Mouse (Mus musculus) kidney, postnatal 10 days (tissue): ENCODE results near the gene Slc25a43.

ENCODE experiments used
- DNase-seq: peaks from one replicate; pipeline ENCODE4 v3.0.0; 2021; ENCODE audit warnings: mixed read lengths

The Slc25a43 gene

GRCm38 (mm10) chrX:36825032-36825431 is 81.6 kb downstream of the Slc25a43 start:
- peak; percentile 72 for DNase-seq
